Mouse (Mus musculus) forebrain, postnatal 0 days (tissue): ENCODE data around the gene Agpat2. TPM values are rescaled to one million over a fixed set of nuclear protein-coding genes. Genes with fewer than 3 reads are reported as not detected.

Experiments used
- ATAC-seq: fragments of 200-750 bp; cut with Nextera tagmentation; 2 replicates; pipeline ENCODE4 v1.8.0; 2017; ENCODE audit warnings: mild to moderate bottlenecking, moderate library complexity
- DNase-seq: peaks from one replicate; pipeline ENCODE4 v3.0.0-alpha.2; 2015
- H3K27ac ChIP-seq: fragments of 300-500 bp; sonication (generic); 2 replicates; pipeline ENCODE4 v1.5.1; 2014; ENCODE audit warnings: low read depth, mild to moderate bottlenecking, antibody characterized with exemption, low read length, moderate library complexity, mixed read lengths
- H3K27me3 ChIP-seq: fragments of 300-500 bp; sonication (generic); 2 replicates; pipeline ENCODE4 v1.6.1; 2014; ENCODE audit warnings: mild to moderate bottlenecking, low read length, mixed read lengths; ENCODE audit not compliant: insufficient read depth
- H3K36me3 ChIP-seq: fragments of 300-500 bp; sonication (generic); 2 replicates; pipeline ENCODE4 v1.6.1; 2014; ENCODE audit warnings: mild to moderate bottlenecking, moderate library complexity; ENCODE audit not compliant: insufficient read depth
- H3K4me1 ChIP-seq: fragments of 300-500 bp; sonication (generic); 2 replicates; pipeline ENCODE4 v1.6.1; 2014; ENCODE audit warnings: antibody characterized with exemption; ENCODE audit not compliant: insufficient read depth
- H3K4me2 ChIP-seq: fragments of 300-500 bp; sonication (generic); 2 replicates; pipeline ENCODE4 v1.6.1; 2014; ENCODE audit warnings: low read depth, mild to moderate bottlenecking, moderate library complexity
- H3K4me3 ChIP-seq: fragments of 300-500 bp; sonication (generic); 2 replicates; pipeline ENCODE4 v1.5.1; 2014; ENCODE audit warnings: low read depth, low read length, mixed read lengths
- H3K9ac ChIP-seq: fragments of 300-500 bp; sonication (generic); 2 replicates; pipeline ENCODE4 v1.6.1; 2014; ENCODE audit warnings: mild to moderate bottlenecking
- H3K9me3 ChIP-seq: fragments of 300-500 bp; sonication (generic); 2 replicates; pipeline ENCODE4 v1.6.1; 2016; ENCODE audit warnings: low read length
- CTCF ChIP-seq: sonication (generic); IDR thresholded peaks from 2 replicates; pipeline ENCODE4 v1.5.1; 2016; ENCODE audit warnings: antibody characterized with exemption, control low read depth, low read depth
- WGBS: fragments of 180-500 bp; shearing (Covaris S2); extraction: QIAGEN DNeasy Blood & Tissue Kit; methylation state at CpG from one replicate; pipeline ENCODE4 v1.1.7; 2014; 5-methylcytosine and 5-hydroxymethylcytosine counted together
- polyA plus RNA-seq: library from polyadenylated mRNA; unstranded; fragments of >200 nt; fragmentation: Nextera tagmentation; extraction: Ambion mirVana; gene quantifications from 2 replicates; pipeline ENCODE4 v1.2.1, GENCODE M21; 2015
- total RNA-seq: library from RNA; depleted of rRNA; stranded (reverse); fragments of >200 nt; gene quantifications from 2 replicates; pipeline ENCODE4 v1.2.3, GENCODE M21; 2014

The Agpat2 gene
- total and polyA plus RNA-seq, 2 experiments from 2014 or later = 6.2 to 10.0 TPM

GRCm38 (mm10) chr2:26585713-26586112 lies 18.5 kb downstream of the Agpat2 start:
- no peak overlapping the region for H3K4me2 ChIP-seq
- H3K27me3 ChIP-seq = no peaks in the 10 kb centered on the region
- ATAC-seq (no peak), DNase-seq (no peak)
- no peak overlapping the region for H3K9ac ChIP-seq
- H3K36me3 ChIP-seq = no peaks in the 10 kb centered on the region
- no peak overlapping the region for H3K27ac ChIP-seq
- 56% methylated on average over 6 of the region's 6 CpGs for WGBS
- H3K4me3 ChIP-seq = no peak overlapping the region
- no peaks in the 10 kb centered on the region for H3K9me3 ChIP-seq
- no peak for TF ChIP-seq CTCF
- 0 out of 2 replicates have a peak, but pooled peaks cover 5% of the 10 kb centered on the region for H3K4me1 ChIP-seq

- 76% methylated on average over 11 of the region's 11 CpGs for WGBS
- no peaks in the 10 kb centered on the region for H3K27me3 ChIP-seq
- 0 out of 2 replicates have a peak overlapping the region, but pooled peaks have one; percentile 35 for H3K27ac ChIP-seq
- ATAC-seq = no peak
- no peaks in the 10 kb centered on the region for H3K9me3 ChIP-seq
- H3K9ac ChIP-seq = no peak overlapping the region
- 0 out of 2 replicates have a peak, but pooled peaks cover 5% of the 10 kb centered on the region for H3K4me1 ChIP-seq
- H3K36me3 ChIP-seq = no peaks in the 10 kb centered on the region
- H3K4me3 ChIP-seq = no peak overlapping the region
- no peak for DNase-seq
- no peak for TF ChIP-seq CTCF
- H3K4me2 ChIP-seq = no peak overlapping the region
Observed at GRCm38 (mm10) chr2:26583640-26584039, 20.6 kb downstream of the Agpat2 start.

- Histone ChIP-seq H3K9me3 (no peaks in the 10 kb centered on the region), H3K9ac (no peak overlapping the region), H3K4me3 (no peak overlapping the region), H3K27ac (no peak overlapping the region), H3K27me3 (no peaks in the 10 kb centered on the region), H3K4me1 (0 out of 2 replicates have a peak, but pooled peaks cover 5% of the 10 kb centered on the region), H3K36me3 (no peaks in the 10 kb centered on the region), H3K4me2 (no peak overlapping the region)
- WGBS = 67% methylated on average over 7 of the region's 7 CpGs
- ATAC-seq (no peak), DNase-seq (no peak)
- TF ChIP-seq CTCF = no peak
Observed at GRCm38 (mm10) chr2:26582741-26583140, 21.5 kb downstream of the Agpat2 start.

GRCm38 (mm10) chr2:26582203-26582602 lies 22.0 kb downstream of the Agpat2 start:
- TF ChIP-seq CTCF = no peak
- Histone ChIP-seq H3K9ac (no peak overlapping the region), H3K4me3 (no peak overlapping the region), H3K9me3 (no peaks in the 10 kb centered on the region), H3K4me2 (no peak overlapping the region), H3K4me1 (0 out of 2 replicates have a peak, but pooled peaks cover 2% of the 10 kb centered on the region), H3K27ac (no peak overlapping the region), H3K36me3 (no peaks in the 10 kb centered on the region), H3K27me3 (no peaks in the 10 kb centered on the region)
- DNase-seq = no peak
- no peak for ATAC-seq
- 58% methylated on average over 2 of the region's 2 CpGs for WGBS

- 89% methylated on average over 5 of the region's 5 CpGs for WGBS
- ATAC-seq (no peak), DNase-seq (no peak)
- Histone ChIP-seq H3K36me3 (no peaks in the 10 kb centered on the region), H3K27ac (no peak overlapping the region), H3K9me3 (no peaks in the 10 kb centered on the region), H3K4me1 (no peaks in the 10 kb centered on the region), H3K4me2 (no peak overlapping the region), H3K27me3 (no peaks in the 10 kb centered on the region), H3K9ac (no peak overlapping the region), H3K4me3 (no peak overlapping the region)
- TF ChIP-seq CTCF = no peak
Observed at GRCm38 (mm10) chr2:26580751-26581150, 23.5 kb downstream of the Agpat2 start.

GRCm38 (mm10) chr2:26579714-26580113 lies 24.5 kb downstream of the Agpat2 start, which contains the start of gene Egfl7:
Gene Egfl7 (plus strand): TSS chr2:26580014.
- no peak within 1 kb of the TSS for H3K27ac ChIP-seq
- no peak for TF ChIP-seq CTCF
- no peak within 1 kb of the TSS for H3K4me2 ChIP-seq
- H3K4me3 ChIP-seq = no peak within 1 kb of the TSS
- no peaks in the 10 kb centered on the region for H3K4me1 ChIP-seq
- DNase-seq = no peak
- H3K9me3 ChIP-seq = no peaks in the 10 kb centered on the region
- H3K27me3 ChIP-seq = no peaks in the 10 kb centered on the region
- WGBS = 83% methylated on average over 1 of the region's 1 CpGs
- no peak for ATAC-seq
- no peaks in the 10 kb centered on the region for H3K36me3 ChIP-seq
- no peak within 1 kb of the TSS for H3K9ac ChIP-seq

- H3K9me3 ChIP-seq = no peaks in the 10 kb centered on the region
- no peaks in the 10 kb centered on the region for H3K27me3 ChIP-seq
- no peak overlapping the region for H3K9ac ChIP-seq
- H3K27ac ChIP-seq = no peak overlapping the region
- DNase-seq (no peak), ATAC-seq (no peak)
- peaks cover 5% of the 10 kb centered on the region; the same call in 1 of the 2 replicates for H3K4me1 ChIP-seq
- H3K4me3 ChIP-seq = no peak overlapping the region
- no peak overlapping the region for H3K4me2 ChIP-seq
- no peak for TF ChIP-seq CTCF
- H3K36me3 ChIP-seq = no peaks in the 10 kb centered on the region
- 47% methylated on average over 6 of the region's 6 CpGs for WGBS
Observed at GRCm38 (mm10) chr2:26578369-26578768, 25.8 kb downstream of the Agpat2 start.
